Mouse (Mus musculus) G1E (cell line): Measurements from ENCODE around the gene Ufc1. TPM values are rescaled to one million over a fixed set of nuclear protein-coding genes. Genes with fewer than 3 reads are reported as not detected.
"Not testable (repeated sequence)": the region's sequence is repeated elsewhere in the genome, so short reads cannot be mapped to it uniquely, and the experiment has no call there.

ENCODE experiments used
- ATAC-seq: 2 replicates; pipeline ENCODE4 v1.8.0; 2016; ENCODE audit warnings: mild to moderate bottlenecking; ENCODE audit not compliant: insufficient number of reproducible peaks, poor library complexity, low FRiP score, severe bottlenecking; ENCODE audit errors: extremely low read depth
- DNase-seq: peaks from one replicate; pipeline ENCODE4 v3.0.0; 2012; ENCODE audit warnings: low spot score
- H3K27me3 ChIP-seq: 2 replicates; pipeline ENCODE4 v1.6.1; 2012; ENCODE audit warnings: mild to moderate bottlenecking, low read length, inconsistent platforms; ENCODE audit not compliant: insufficient read depth
- H3K36me3 ChIP-seq: replicated peaks from 2 replicates; pipeline ENCODE3; 2012; ENCODE audit warnings: mild to moderate bottlenecking, inconsistent platforms
- H3K4me1 ChIP-seq: 2 replicates; pipeline ENCODE4 v1.6.1; 2012; ENCODE audit warnings: low read depth, low read length, inconsistent platforms, mixed read lengths; ENCODE audit not compliant: insufficient read depth
- H3K4me3 ChIP-seq: 2 replicates; pipeline ENCODE4 v1.5.1; 2012; ENCODE audit warnings: low read depth, mild to moderate bottlenecking, inconsistent platforms, low read length, moderate library complexity, mixed read lengths
- H3K9me3 ChIP-seq: replicated peaks from 2 replicates; pipeline ENCODE4 v1.6.1; 2012; ENCODE audit warnings: inconsistent platforms
- CTCF ChIP-seq: IDR thresholded peaks from 2 replicates; pipeline ENCODE4 v1.5.1; 2012; ENCODE audit warnings: low read depth, low read length, inconsistent platforms, mixed read lengths
- GATA1 ChIP-seq: IDR thresholded peaks from 2 replicates; pipeline ENCODE4 v1.6.1; 2012; ENCODE audit warnings: borderline replicate concordance, low read length, inconsistent platforms, mixed read lengths
- GATA2 ChIP-seq: IDR thresholded peaks from 2 replicates; pipeline ENCODE4 v1.6.1; 2012; ENCODE audit warnings: low read depth, low read length, inconsistent platforms, borderline replicate concordance
- POLR2AphosphoS5 ChIP-seq: IDR thresholded peaks from 2 replicates; pipeline ENCODE4 v1.6.1; 2012; ENCODE audit warnings: low read depth, low read length, inconsistent platforms; ENCODE audit not compliant: insufficient replicate concordance
- TAL1 ChIP-seq: conservative IDR thresholded peaks from 2 replicates; pipeline ENCODE4 v1.6.1; 2012; ENCODE audit warnings: low read depth, low read length, inconsistent platforms, mixed read lengths
- polyA plus RNA-seq: library from polyadenylated mRNA; stranded (reverse); fragments of >175 nt; gene quantifications from 2 replicates; pipeline ENCODE4 v1.2.3, GENCODE M21; 2012
- total RNA-seq, 2 experiments: library from RNA; stranded (forward) in 1 of 2; stranded (reverse) in 1 of 2; fragments of 200-1000 nt in 1 of 2; fragments of >200 nt in 1 of 2; fragmentation: Nextera tagmentation in 1 of 2; gene quantifications; 2 replicates each; pipeline ENCODE4 v1.2.3; 2014 to 2017

Gene Ufc1
- total and polyA plus RNA-seq, 3 experiments: 34.3 to 111 (median 47.9) TPM

- peak overlapping the region; percentile 90 for H3K4me3 ChIP-seq
- ATAC-seq: no peak
- no peak for TF ChIP-seq POLR2AphosphoS5
- TF ChIP-seq CTCF: no peak
- no peak for TF ChIP-seq TAL1
- TF ChIP-seq GATA1: no peak
- no peak for TF ChIP-seq GATA2
- no peaks in the 10 kb centered on the region for H3K27me3 ChIP-seq
- DNase-seq: no peak
- peaks cover 49% of the 10 kb centered on the region for H3K4me1 ChIP-seq
- no peaks in the 10 kb centered on the region for H3K9me3 ChIP-seq
- peaks cover 48% of the 10 kb centered on the region for H3K36me3 ChIP-seq
Observed at GRCm38 (mm10) chr1:171328244-171328643, 33.4 kb upstream of the Ufc1 start.

DNA sequence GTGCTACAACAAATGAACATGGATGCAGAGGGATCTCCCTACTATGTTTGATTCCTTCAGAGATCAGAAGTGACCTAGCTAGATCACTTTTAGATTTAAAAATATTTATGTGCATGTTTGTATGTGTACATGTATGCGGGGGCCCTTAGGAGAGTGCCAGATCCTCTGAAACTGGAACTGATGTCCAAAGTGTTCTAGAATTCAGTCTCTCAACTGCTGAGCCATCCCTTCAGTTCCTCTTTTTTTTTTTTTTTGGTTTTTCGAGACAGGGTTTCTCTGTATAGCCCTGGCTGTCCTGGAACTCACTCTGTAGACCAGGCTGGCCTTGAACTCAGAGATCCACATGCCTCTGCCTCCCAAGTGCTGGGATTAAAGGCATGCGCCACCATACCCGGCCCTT, 31.8 kb upstream of the Ufc1 start:
- peaks cover 45% of the 10 kb centered on the region for H3K4me1 ChIP-seq
- peaks cover 46% of the 10 kb centered on the region for H3K36me3 ChIP-seq
- not testable (repeated sequence) for DNase-seq, H3K9me3 ChIP-seq, H3K27me3 ChIP-seq, ATAC-seq, H3K4me3 ChIP-seq

GRCm38 (mm10) chr1:171325571-171325970, 30.7 kb upstream of the Ufc1 start:
- Histone ChIP-seq H3K9me3 (no peaks in the 10 kb centered on the region), H3K36me3 (peaks cover 43% of the 10 kb centered on the region), H3K4me3 (no peak overlapping the region), H3K4me1 (peaks cover 37% of the 10 kb centered on the region), H3K27me3 (no peaks in the 10 kb centered on the region)
- DNase-seq (no peak), ATAC-seq (no peak)
- no peak for TF ChIP-seq CTCF
- TF ChIP-seq GATA1: no peak
- TF ChIP-seq POLR2AphosphoS5: no peak
- no peak for TF ChIP-seq GATA2
- TF ChIP-seq TAL1: no peak

DNA sequence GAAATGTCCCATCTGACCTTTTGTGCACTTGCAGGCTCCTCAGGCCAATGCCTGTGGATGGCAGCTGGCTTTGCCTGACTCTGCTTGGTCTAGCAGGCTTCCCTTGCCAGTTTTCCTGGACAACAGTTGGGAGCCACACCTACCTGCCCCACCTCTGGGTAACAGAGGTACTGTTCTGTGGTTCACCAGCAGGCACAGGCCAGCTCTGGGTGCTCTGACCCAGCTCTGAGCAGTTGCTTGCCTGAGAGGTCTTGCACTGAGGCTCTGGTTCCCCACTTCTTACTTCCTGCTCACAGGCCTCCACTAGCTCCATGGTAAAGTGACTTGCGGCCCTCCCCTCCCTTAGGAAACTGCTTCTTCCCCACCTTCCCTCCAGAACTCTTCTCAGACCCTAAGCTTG, 27.2 kb upstream of the Ufc1 start:
- H3K4me1 ChIP-seq: peaks cover 20% of the 10 kb centered on the region
- no peaks in the 10 kb centered on the region for H3K27me3 ChIP-seq
- TF ChIP-seq GATA1 (no peak), GATA2 (no peak), POLR2AphosphoS5 (no peak), CTCF (no peak), TAL1 (no peak)
- H3K36me3 ChIP-seq: peaks cover 45% of the 10 kb centered on the region
- H3K9me3 ChIP-seq: no peaks in the 10 kb centered on the region
- ATAC-seq (no peak), DNase-seq (no peak)
- H3K4me3 ChIP-seq: no peak overlapping the region

DNA sequence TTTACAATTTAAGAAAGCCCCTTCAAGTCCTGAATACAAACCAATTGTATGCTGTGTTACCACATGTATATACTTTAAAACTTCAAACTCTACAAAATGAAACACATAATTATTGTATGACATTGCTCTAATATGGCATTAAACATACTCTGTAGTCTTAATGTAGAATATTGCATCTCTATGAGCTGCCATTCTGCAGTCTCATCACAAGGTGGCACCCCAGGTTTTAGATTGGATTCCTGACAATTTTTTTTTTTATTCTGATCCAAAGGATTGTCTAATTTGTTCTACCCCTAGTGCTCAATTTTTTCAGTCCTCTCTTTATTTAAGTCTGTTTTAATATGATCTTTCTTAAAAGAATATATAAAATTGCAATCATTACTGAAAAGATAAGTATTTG, 26.6 kb upstream of the Ufc1 start:
- peak; percentile 28; the same call in 1 of the 2 replicates for ATAC-seq
- Histone ChIP-seq H3K27me3 (no peaks in the 10 kb centered on the region), H3K4me1 (peaks cover 20% of the 10 kb centered on the region), H3K9me3 (no peaks in the 10 kb centered on the region), H3K36me3 (peaks cover 43% of the 10 kb centered on the region), H3K4me3 (no peak overlapping the region)
- TF ChIP-seq TAL1: no peak
- no peak for TF ChIP-seq GATA1
- no peak for TF ChIP-seq GATA2
- TF ChIP-seq POLR2AphosphoS5: no peak
- no peak for TF ChIP-seq CTCF
- DNase-seq: no peak

- Histone ChIP-seq H3K4me1 (peaks cover 9% of the 10 kb centered on the region), H3K27me3 (no peaks in the 10 kb centered on the region), H3K9me3 (no peaks in the 10 kb centered on the region), H3K4me3 (no peak overlapping the region), H3K36me3 (peaks cover 31% of the 10 kb centered on the region)
- ATAC-seq: no peak
- no peak for TF ChIP-seq GATA2
- no peak for TF ChIP-seq POLR2AphosphoS5
- no peak for TF ChIP-seq CTCF
- no peak for TF ChIP-seq TAL1
- no peak for TF ChIP-seq GATA1
- DNase-seq: no peak
Observed at GRCm38 (mm10) chr1:171320151-171320550, 25.3 kb upstream of the Ufc1 start.

DNA sequence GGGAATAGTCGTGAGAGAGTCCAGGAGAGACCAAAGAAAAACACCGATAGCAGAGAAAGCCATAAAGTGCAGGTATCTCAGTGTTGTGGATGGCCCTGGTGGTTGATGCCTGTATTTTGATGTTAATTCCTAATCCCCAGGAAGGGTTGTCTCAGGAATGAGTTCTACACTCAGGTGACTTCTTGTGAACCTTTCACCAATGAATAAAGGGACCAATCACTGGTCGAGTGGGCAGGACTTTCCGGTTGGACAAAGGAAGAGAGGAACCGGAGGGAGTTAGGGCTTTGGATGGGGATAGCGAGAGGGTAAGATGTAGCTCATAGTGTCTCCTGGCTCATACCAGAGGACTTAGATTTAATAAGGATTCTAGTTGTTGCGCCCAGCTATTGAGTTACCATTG, 24.9 kb upstream of the Ufc1 start:
- H3K27me3 ChIP-seq: no peaks in the 10 kb centered on the region
- ATAC-seq: no peak
- peaks cover 27% of the 10 kb centered on the region for H3K36me3 ChIP-seq
- no peak for DNase-seq
- TF ChIP-seq TAL1 (no peak), CTCF (no peak), GATA1 (no peak), POLR2AphosphoS5 (no peak), GATA2 (no peak)
- H3K9me3 ChIP-seq: no peaks in the 10 kb centered on the region
- no peak overlapping the region for H3K4me3 ChIP-seq
- H3K4me1 ChIP-seq: peaks cover 5% of the 10 kb centered on the region
